Mouse (Mus musculus): ENCODE measurements around the gene Prkca. TPM values are rescaled to one million over a fixed set of nuclear protein-coding genes. Genes with fewer than 3 reads are reported as not detected.
A peak's percentile ranks its signal among the peaks of the same experiment; 100 is the strongest.

Gene Prkca
- polyA plus RNA-seq, 1 experiment, result 5.4 TPM

DNA sequence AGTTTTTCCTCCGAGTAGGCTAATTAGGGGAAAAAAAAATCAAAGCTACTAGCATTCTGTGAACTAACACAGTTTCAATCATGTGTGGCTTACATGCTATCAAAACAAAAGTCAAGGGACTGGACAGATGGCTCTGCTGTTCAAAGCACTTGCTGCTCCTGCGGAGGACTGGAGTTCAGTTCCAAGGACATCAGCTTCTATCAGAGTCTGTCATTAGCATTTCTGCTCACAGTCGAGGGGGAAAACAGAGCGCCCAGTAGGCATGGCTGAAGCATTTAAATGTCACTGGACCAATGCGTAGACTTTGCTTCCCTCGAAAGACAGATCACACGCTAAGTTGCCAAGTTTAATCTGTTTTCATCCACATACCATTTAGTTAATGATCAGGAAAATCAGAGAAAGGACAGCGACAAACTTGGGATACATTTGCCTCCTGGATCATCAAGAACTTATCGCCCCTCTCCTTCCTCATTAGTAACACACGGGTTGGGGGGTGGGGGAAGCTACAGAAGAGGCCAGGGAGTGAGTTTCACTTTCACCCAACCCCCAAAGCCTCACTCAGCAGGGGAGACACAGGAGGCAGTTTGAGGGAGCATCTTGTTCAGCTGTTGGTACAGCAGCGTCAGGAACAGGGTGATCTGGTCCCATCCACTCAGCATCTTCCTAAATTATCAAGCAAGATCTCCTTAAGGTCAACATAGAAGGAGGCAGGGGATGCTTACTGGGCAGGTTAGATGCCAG, 119.3 kb downstream of the Prkca start:
- no peak overlapping the region for H3K27ac ChIP-seq (ENCODE audit: insufficient read depth, low read depth, low read length)
- H3K4me3 ChIP-seq (ENCODE audit: insufficient read depth, low read depth, low read length), result no peak overlapping the region
- TF ChIP-seq CTCF (conservative IDR thresholded peaks at IDR 0.05; ENCODE audit: insufficient read depth, insufficient read length, low read depth, low read length) (no peak), POLR2A (IDR thresholded peaks at IDR 0.05; ENCODE audit: low read depth, low read length) (no peak)
- no peaks in the 10 kb centered on the region for H3K27me3 ChIP-seq (replicated peaks; ENCODE audit: control insufficient read depth, insufficient read depth, low read length)
- WGBS, result 40% methylated on average over 11 of the region's 11 CpGs
- H3K4me1 ChIP-seq (ENCODE audit: control insufficient read depth, insufficient read depth, low read length), result peaks cover 4% of the 10 kb centered on the region
- H3K36me3 ChIP-seq (ENCODE audit: control insufficient read depth, insufficient read depth, low read length), result no peaks in the 10 kb centered on the region
- DNase-seq, result peak; percentile 38

DNA sequence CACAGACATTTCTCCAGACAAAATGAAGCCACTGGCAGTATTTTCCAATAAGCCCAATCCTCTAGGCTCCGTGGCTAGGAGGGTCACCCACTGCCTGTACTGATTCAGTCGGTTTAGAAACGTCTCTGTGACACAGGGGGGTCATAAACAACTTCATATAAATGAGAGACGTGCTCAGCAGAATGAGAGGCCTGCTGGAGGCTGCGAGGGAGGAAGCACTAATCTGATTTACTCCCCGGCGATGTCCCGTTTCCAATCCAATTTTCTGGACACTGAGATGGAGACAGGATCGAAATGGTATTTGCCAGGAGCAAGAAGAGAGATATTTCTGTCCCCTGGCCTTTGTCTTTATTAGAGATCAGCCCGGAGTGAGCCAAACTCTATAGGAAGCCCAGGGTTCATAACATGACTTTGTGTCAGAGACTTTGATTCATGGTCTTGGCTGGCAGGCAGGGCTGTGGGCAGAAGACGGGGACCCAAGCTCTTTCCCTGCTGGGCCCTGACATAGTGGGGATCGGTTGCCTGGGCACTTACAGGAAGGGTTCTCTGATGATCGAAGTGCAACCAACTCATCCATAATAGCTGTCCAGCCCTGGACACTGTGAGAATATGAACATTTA, 120.0 kb downstream of the Prkca start:
- no peaks in the 10 kb centered on the region; the same call in 1 of the 2 replicates for H3K4me1 ChIP-seq (ENCODE audit: control insufficient read depth, insufficient read depth, low read length)
- no peaks in the 10 kb centered on the region for H3K27me3 ChIP-seq (replicated peaks; ENCODE audit: control insufficient read depth, insufficient read depth, low read length)
- TF ChIP-seq POLR2A (IDR thresholded peaks at IDR 0.05; ENCODE audit: low read depth, low read length), result no peak
- DNase-seq, result no peak
- no peak overlapping the region for H3K27ac ChIP-seq (ENCODE audit: insufficient read depth, low read depth, low read length)
- WGBS, result 59% methylated on average over 13 of the region's 13 CpGs
- no peaks in the 10 kb centered on the region for H3K36me3 ChIP-seq (ENCODE audit: control insufficient read depth, insufficient read depth, low read length)
- H3K4me3 ChIP-seq (ENCODE audit: insufficient read depth, low read depth, low read length), result no peak overlapping the region

DNA sequence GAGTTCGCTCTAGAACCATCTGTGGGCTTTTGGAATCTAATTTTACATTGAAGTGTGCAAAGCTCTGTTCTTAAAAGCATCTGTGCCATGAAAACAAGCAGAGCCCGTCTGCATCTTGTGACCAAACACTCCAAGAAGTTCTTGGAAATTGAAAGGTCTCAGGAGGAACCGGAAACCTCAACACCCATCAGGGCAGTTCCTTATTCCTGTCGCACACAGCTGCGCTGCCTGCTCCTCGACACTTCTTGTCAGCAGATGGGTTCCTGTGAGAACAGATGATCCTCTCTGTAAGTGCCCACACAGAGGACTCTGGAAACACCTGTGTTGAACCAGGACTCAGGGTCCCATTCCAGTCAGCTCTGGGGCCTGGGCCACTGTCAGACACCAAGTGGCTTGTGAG, 120.6 kb downstream of the Prkca start:
- H3K4me3 ChIP-seq (ENCODE audit: insufficient read depth, low read depth, low read length), result no peak overlapping the region
- no peaks in the 10 kb centered on the region for H3K36me3 ChIP-seq (ENCODE audit: control insufficient read depth, insufficient read depth, low read length)
- WGBS, result 82% methylated on average over 6 of the region's 6 CpGs
- TF ChIP-seq CTCF (conservative IDR thresholded peaks at IDR 0.05; ENCODE audit: insufficient read depth, insufficient read length, low read depth, low read length), result no peak
- TF ChIP-seq POLR2A (IDR thresholded peaks at IDR 0.05; ENCODE audit: low read depth, low read length), result no peak
- DNase-seq, result no peak
- H3K4me1 ChIP-seq (ENCODE audit: control insufficient read depth, insufficient read depth, low read length), result no peaks in the 10 kb centered on the region; the same call in 1 of the 2 replicates
- no peaks in the 10 kb centered on the region for H3K27me3 ChIP-seq (replicated peaks; ENCODE audit: control insufficient read depth, insufficient read depth, low read length)
- H3K27ac ChIP-seq (ENCODE audit: insufficient read depth, low read depth, low read length), result no peak overlapping the region

DNA sequence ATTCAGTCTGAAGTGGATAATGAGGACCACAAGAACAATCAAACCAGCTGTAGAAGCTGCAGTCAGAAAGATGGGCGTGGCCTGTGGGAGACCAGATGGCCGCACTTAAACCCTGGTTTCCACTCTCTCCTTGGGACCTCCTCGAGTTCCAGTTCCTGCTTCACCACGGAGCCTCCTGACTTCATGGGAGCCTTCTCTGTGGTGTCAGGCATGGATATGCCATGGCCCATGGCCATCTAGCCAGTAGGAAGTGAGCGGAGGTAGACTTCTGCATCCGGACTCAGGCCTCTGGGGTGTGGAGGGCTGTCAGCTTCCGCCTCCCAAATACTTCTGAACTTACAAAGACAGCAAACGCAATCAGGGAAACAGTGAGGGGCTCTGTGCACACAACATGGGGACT, 121.1 kb downstream of the Prkca start:
- H3K36me3 ChIP-seq (ENCODE audit: control insufficient read depth, insufficient read depth, low read length), result no peaks in the 10 kb centered on the region
- no peak for DNase-seq
- 88% methylated on average over 8 of the region's 8 CpGs for whole genome bisulfite sequencing
- no peak overlapping the region for H3K4me3 ChIP-seq (ENCODE audit: insufficient read depth, low read depth, low read length)
- no peak overlapping the region for H3K27ac ChIP-seq (ENCODE audit: insufficient read depth, low read depth, low read length)
- no peaks in the 10 kb centered on the region for H3K27me3 ChIP-seq (replicated peaks; ENCODE audit: control insufficient read depth, insufficient read depth, low read length)
- H3K4me1 ChIP-seq (ENCODE audit: control insufficient read depth, insufficient read depth, low read length), result no peaks in the 10 kb centered on the region; the same call in 1 of the 2 replicates
- no peak for TF ChIP-seq POLR2A (IDR thresholded peaks at IDR 0.05; ENCODE audit: low read depth, low read length)
- no peak for TF ChIP-seq CTCF (conservative IDR thresholded peaks at IDR 0.05; ENCODE audit: insufficient read depth, insufficient read length, low read depth, low read length)

DNA sequence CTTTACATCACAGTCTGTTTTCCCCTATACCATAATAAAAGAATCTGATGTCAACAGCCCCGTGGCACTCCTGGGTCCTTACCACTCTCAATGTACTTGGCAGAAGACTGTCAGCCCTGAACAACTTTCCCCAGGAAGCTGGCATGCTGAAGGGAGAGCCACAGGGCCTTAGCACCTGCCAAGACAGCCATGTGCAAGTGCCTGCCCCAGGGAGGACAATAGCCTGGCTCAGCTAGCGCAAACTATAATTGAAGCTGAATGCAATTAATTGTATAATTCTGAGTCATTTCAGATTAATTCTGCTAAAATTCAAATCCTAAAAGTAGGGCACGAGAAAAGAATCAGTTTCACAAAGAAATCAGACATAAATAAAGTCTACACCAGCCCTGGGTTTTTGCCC, 121.7 kb downstream of the Prkca start:
- H3K27ac ChIP-seq (ENCODE audit: insufficient read depth, low read depth, low read length), result no peak overlapping the region

DNA sequence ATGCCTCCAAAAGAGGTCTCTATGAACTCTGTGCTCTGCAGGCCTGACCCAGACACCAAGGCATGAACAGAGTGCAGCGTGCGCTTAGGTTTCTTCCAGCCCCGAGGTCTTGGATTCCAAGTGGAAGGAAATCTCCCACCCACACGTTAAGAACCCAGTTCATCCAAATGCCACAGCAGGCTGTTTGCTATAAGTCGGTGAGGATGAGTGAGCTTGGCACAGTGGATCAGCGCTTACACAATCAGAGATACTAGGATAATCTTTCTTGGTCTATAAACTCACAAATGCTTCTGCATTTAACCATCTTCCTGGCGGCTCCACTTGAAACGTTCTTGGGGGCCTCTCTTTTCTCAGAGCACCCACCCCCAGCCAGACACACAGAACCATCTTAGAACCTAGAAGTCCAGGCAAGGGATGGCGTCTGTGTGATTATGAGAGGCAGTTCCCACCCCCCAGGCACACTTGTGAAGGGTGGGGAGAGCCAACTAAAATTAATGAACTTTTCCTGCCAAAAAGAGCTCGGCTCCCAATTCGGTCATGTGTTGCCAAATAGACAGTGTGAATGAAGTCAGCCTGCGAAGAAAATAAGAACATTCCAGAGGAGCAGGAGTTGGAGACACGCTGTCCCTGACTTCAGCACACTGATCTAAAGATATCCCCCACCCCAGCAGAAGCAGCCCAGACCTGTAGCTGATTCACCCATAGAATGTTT, 122.4 kb downstream of the Prkca start:
- WGBS, result 66% methylated on average over 13 of the region's 13 CpGs
- Histone ChIP-seq H3K4me1 (ENCODE audit: control insufficient read depth, insufficient read depth, low read length) (no peaks in the 10 kb centered on the region; the same call in 1 of the 2 replicates), H3K27ac (ENCODE audit: insufficient read depth, low read depth, low read length) (no peak overlapping the region), H3K4me3 (ENCODE audit: insufficient read depth, low read depth, low read length) (no peak overlapping the region), H3K27me3 (replicated peaks; ENCODE audit: control insufficient read depth, insufficient read depth, low read length) (no peaks in the 10 kb centered on the region), H3K36me3 (ENCODE audit: control insufficient read depth, insufficient read depth, low read length) (no peaks in the 10 kb centered on the region)
- DNase-seq, result no peak
- TF ChIP-seq CTCF (conservative IDR thresholded peaks at IDR 0.05; ENCODE audit: insufficient read depth, insufficient read length, low read depth, low read length) (no peak), POLR2A (IDR thresholded peaks at IDR 0.05; ENCODE audit: low read depth, low read length) (no peak)

More for the DNA sequence above, 121.7 kb downstream of the Prkca start:
- no peak for DNase-seq
- no peaks in the 10 kb centered on the region; the same call in 1 of the 2 replicates for H3K4me1 ChIP-seq (ENCODE audit: control insufficient read depth, insufficient read depth, low read length)
- H3K27me3 ChIP-seq (replicated peaks; ENCODE audit: control insufficient read depth, insufficient read depth, low read length), result no peaks in the 10 kb centered on the region
- TF ChIP-seq CTCF (conservative IDR thresholded peaks at IDR 0.05; ENCODE audit: insufficient read depth, insufficient read length, low read depth, low read length) (no peak), POLR2A (IDR thresholded peaks at IDR 0.05; ENCODE audit: low read depth, low read length) (no peak)
- H3K4me3 ChIP-seq (ENCODE audit: insufficient read depth, low read depth, low read length), result no peak overlapping the region
- 91% methylated on average over 3 of the region's 3 CpGs for WGBS
- H3K36me3 ChIP-seq (ENCODE audit: control insufficient read depth, insufficient read depth, low read length), result no peaks in the 10 kb centered on the region

DNA sequence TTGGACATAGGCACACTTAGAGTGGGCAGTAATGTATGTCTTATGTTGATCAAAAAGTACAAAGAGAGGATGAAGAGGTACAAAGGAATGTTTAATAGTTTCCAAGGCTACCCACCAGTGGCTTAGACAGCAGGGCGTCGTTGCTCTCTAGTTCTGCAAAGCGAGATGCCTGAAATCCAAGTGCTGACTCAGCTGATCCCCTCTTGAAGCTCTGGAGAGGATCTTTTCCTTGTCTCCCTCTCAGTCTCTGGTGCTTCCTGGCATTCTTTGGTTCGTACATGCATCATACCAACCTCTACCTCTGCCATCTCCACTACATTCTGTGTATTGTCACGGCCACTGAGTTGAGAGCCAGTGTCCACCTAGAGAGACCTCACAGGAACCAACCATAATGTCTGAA, 123.1 kb downstream of the Prkca start:
- TF ChIP-seq CTCF (conservative IDR thresholded peaks at IDR 0.05; ENCODE audit: insufficient read depth, insufficient read length, low read depth, low read length) (no peak), POLR2A (IDR thresholded peaks at IDR 0.05; ENCODE audit: low read depth, low read length) (no peak)
- 86% methylated on average over 5 of the region's 5 CpGs for WGBS
- Histone ChIP-seq H3K4me1 (ENCODE audit: control insufficient read depth, insufficient read depth, low read length) (no peaks in the 10 kb centered on the region; the same call in 1 of the 2 replicates), H3K4me3 (ENCODE audit: insufficient read depth, low read depth, low read length) (no peak overlapping the region), H3K36me3 (ENCODE audit: control insufficient read depth, insufficient read depth, low read length) (no peaks in the 10 kb centered on the region), H3K27ac (ENCODE audit: insufficient read depth, low read depth, low read length) (no peak overlapping the region), H3K27me3 (replicated peaks; ENCODE audit: control insufficient read depth, insufficient read depth, low read length) (no peaks in the 10 kb centered on the region)
- no peak for DNase-seq
